Comparison of ENCODE assay signal across 18 mouse cellular contexts in genomic region chr4:62278081-62278480, GRCm38 (mm10). TPM values are rescaled to one million over a fixed set of nuclear protein-coding genes. Genes with fewer than 3 reads are reported as not detected.
DNase-seq lines count a peak whose midpoint lies in the region; ATAC-seq and TF ChIP-seq lines count a peak whose summit lies in the region.
"Had no signal": no experiment of that assay in that cellular context is flagged by ENCODE, and none has a peak within 500 bp of the region (broad histone marks: within the 10 kb centered on the region; RNA-seq: fewer than 3 reads in every experiment).

No protein-coding gene starts in this region.

- H3K4me2 ChIP-seq in hindbrain, embryonic 16.5 days (ENCODE audit: low read length): no peak overlapping the region
- no peak overlapping the region for H3K4me2 ChIP-seq in midbrain, postnatal 0 days (ENCODE audit: low read depth, low read length, poor library complexity, severe bottlenecking)
- no peak overlapping the region for H3K4me2 ChIP-seq in midbrain, embryonic 15.5 days
- H3K4me2 ChIP-seq: hindbrain, embryonic 12.5 days; limb, embryonic 13.5 days; midbrain, embryonic 12.5 days had no signal

- intact Hi-C loops in heart, adult 2 months (cut with DNase I): no loop called here

- WGBS in hindbrain, embryonic 10.5 days: 76% methylated on average over 4 of the region's 4 CpGs
- 57% methylated on average over 4 of the region's 4 CpGs for WGBS in hindbrain, embryonic 16.5 days
- 80% methylated on average over 4 of the region's 4 CpGs for WGBS in midbrain, postnatal 0 days
- 75% methylated on average over 4 of the region's 4 CpGs for WGBS in midbrain, embryonic 15.5 days
- 77% methylated on average over 4 of the region's 4 CpGs for WGBS in heart, adult 2 months

- no peak overlapping the region for H3K9ac ChIP-seq in hindbrain, embryonic 16.5 days (ENCODE audit: low read depth, low read length)
- no peak overlapping the region for H3K9ac ChIP-seq in midbrain, postnatal 0 days (replicated peaks; ENCODE audit: low read length, poor library complexity, severe bottlenecking)
- no peak overlapping the region for H3K9ac ChIP-seq in midbrain, embryonic 15.5 days
- no peak overlapping the region for H3K9ac ChIP-seq in heart, adult 2 months (ENCODE audit: low read depth, low read length)
- H3K9ac ChIP-seq: hindbrain, embryonic 12.5 days; limb, embryonic 13.5 days; midbrain, embryonic 12.5 days had no signal

- TF ChIP-seq CTCF in midbrain, postnatal 0 days (IDR thresholded peaks at IDR 0.05): 0 out of 2 replicates have a peak, but pooled peaks have one; percentile 3
- TF ChIP-seq CTCF in heart, adult 2 months (IDR thresholded peaks at IDR 0.05): no peak

- no peaks in the 10 kb centered on the region for H3K79me2 ChIP-seq in heart, adult 2 months (replicated peaks; ENCODE audit: control insufficient read depth, insufficient read depth, low read length)

- ATAC-seq in hindbrain, embryonic 16.5 days: no peak
- no peak for ATAC-seq in midbrain, postnatal 0 days (ENCODE audit: low FRiP score)
- no peak for ATAC-seq in midbrain, embryonic 15.5 days (replicated peaks)
- ATAC-seq in megakaryocyte, adult 5-6 weeks (ENCODE audit: poor library complexity, severe bottlenecking): no peak
- ATAC-seq: activated CD4-positive, CD25-positive, alpha-beta regulatory T cell, adult 4 months; forebrain, embryonic 14.5 days had no signal

- H3K4me3 ChIP-seq in hindbrain, embryonic 10.5 days: no peak overlapping the region
- H3K4me3 ChIP-seq in hindbrain, embryonic 16.5 days (ENCODE audit: low read length): no peak overlapping the region
- H3K4me3 ChIP-seq in midbrain, postnatal 0 days (ENCODE audit: low read depth, low read length): no peak overlapping the region
- H3K4me3 ChIP-seq in midbrain, embryonic 15.5 days: no peak overlapping the region
- H3K4me3 ChIP-seq in heart, adult 2 months: no peak overlapping the region
- H3K4me3 ChIP-seq: hindbrain, embryonic 12.5 days; limb, embryonic 13.5 days; midbrain, embryonic 12.5 days had no signal

- H3K36me3 ChIP-seq in hindbrain, embryonic 10.5 days: no peaks in the 10 kb centered on the region
- no peaks in the 10 kb centered on the region for H3K36me3 ChIP-seq in hindbrain, embryonic 16.5 days (ENCODE audit: control insufficient read depth, insufficient read depth, low read length)
- H3K36me3 ChIP-seq in midbrain, postnatal 0 days (ENCODE audit: insufficient read depth, low read length): no peaks in the 10 kb centered on the region
- no peaks in the 10 kb centered on the region for H3K36me3 ChIP-seq in midbrain, embryonic 15.5 days (replicated peaks)
- H3K36me3 ChIP-seq in heart, adult 2 months (ENCODE audit: control insufficient read depth, insufficient read depth, low read length): no peaks in the 10 kb centered on the region
- H3K36me3 ChIP-seq: hindbrain, embryonic 12.5 days; limb, embryonic 13.5 days; midbrain, embryonic 12.5 days had no signal

- TF ChIP-seq EP300 in heart, adult 2 months (IDR thresholded peaks at IDR 0.05; ENCODE audit: insufficient read depth, low read depth, low read length): no peak

- H3K27me3 ChIP-seq in hindbrain, embryonic 10.5 days (ENCODE audit: insufficient read depth, poor library complexity, severe bottlenecking): no peaks in the 10 kb centered on the region
- no peaks in the 10 kb centered on the region for H3K27me3 ChIP-seq in hindbrain, embryonic 16.5 days (replicated peaks; ENCODE audit: control insufficient read depth, insufficient read depth, low read length)
- no peaks in the 10 kb centered on the region for H3K27me3 ChIP-seq in midbrain, postnatal 0 days (ENCODE audit: insufficient read depth, low read length)
- H3K27me3 ChIP-seq in midbrain, embryonic 15.5 days (replicated peaks): no peaks in the 10 kb centered on the region
- H3K27me3 ChIP-seq in heart, adult 2 months (ENCODE audit: control insufficient read depth, insufficient read depth, low read length): no peaks in the 10 kb centered on the region
- H3K27me3 ChIP-seq: CH12.LX; hindbrain, embryonic 12.5 days; limb, embryonic 13.5 days; midbrain, embryonic 12.5 days had no signal

- H3K9me3 ChIP-seq in hindbrain, embryonic 10.5 days: no peaks in the 10 kb centered on the region
- H3K9me3 ChIP-seq in hindbrain, embryonic 16.5 days (ENCODE audit: control insufficient read depth, low read length): no peaks in the 10 kb centered on the region
- H3K9me3 ChIP-seq in midbrain, postnatal 0 days (ENCODE audit: low read length): no peaks in the 10 kb centered on the region
- H3K9me3 ChIP-seq in midbrain, embryonic 15.5 days: no peaks in the 10 kb centered on the region
- H3K9me3 ChIP-seq: hindbrain, embryonic 12.5 days; limb, embryonic 13.5 days; midbrain, embryonic 12.5 days had no signal

- DNase-seq in hindbrain, embryonic 10.5 days (ENCODE audit: low spot score): no peak
- no peak for DNase-seq in midbrain, postnatal 0 days (ENCODE audit: low spot score)
- DNase-seq in kidney, adult 8-10 months: peak; percentile 58
- DNase-seq in kidney, postnatal 36 days: peak; percentile 55 to 66
- DNase-seq in heart, adult 2 months: no peak
- DNase-seq: cerebellum, postnatal 10 days; embryo, embryonic 11 days; right cerebral cortex, postnatal 14 days had no signal

- H3K27ac ChIP-seq in hindbrain, embryonic 10.5 days: peak overlapping the region; percentile 29; the same call in 1 of the 2 replicates
- no peak overlapping the region for H3K27ac ChIP-seq in hindbrain, embryonic 16.5 days (ENCODE audit: low read depth, low read length)
- H3K27ac ChIP-seq in midbrain, postnatal 0 days (ENCODE audit: low read depth, low read length): no peak overlapping the region
- H3K27ac ChIP-seq in midbrain, embryonic 15.5 days: no peak overlapping the region
- H3K27ac ChIP-seq in heart, adult 2 months: no peak overlapping the region
- H3K27ac ChIP-seq: hindbrain, embryonic 12.5 days; limb, embryonic 13.5 days; midbrain, embryonic 12.5 days had no signal

- H3K4me1 ChIP-seq in hindbrain, embryonic 10.5 days (replicated peaks): peaks cover 30% of the 10 kb centered on the region
- H3K4me1 ChIP-seq in hindbrain, embryonic 16.5 days (ENCODE audit: control insufficient read depth, insufficient read depth, low read depth, low read length): peaks cover 4% of the 10 kb centered on the region; the same call in 1 of the 2 replicates
- H3K4me1 ChIP-seq in midbrain, postnatal 0 days (ENCODE audit: insufficient read depth, low read length): no peaks in the 10 kb centered on the region
- peaks cover 5% of the 10 kb centered on the region; the same call in 1 of the 2 replicates for H3K4me1 ChIP-seq in midbrain, embryonic 15.5 days
- peaks cover 4% of the 10 kb centered on the region for H3K4me1 ChIP-seq in heart, adult 2 months (ENCODE audit: control insufficient read depth, insufficient read depth, low read length)
- H3K4me1 ChIP-seq: limb, embryonic 13.5 days had no signal

- TF ChIP-seq POLR2A in heart, adult 2 months (IDR thresholded peaks at IDR 0.05; ENCODE audit: insufficient read depth, low read depth, low read length): no peak

RNA-seq across cellular contexts. Expression of gene Slc31a2, which starts 15.7 kb away (rescaled TPM):
- 15.1 and 15.4 TPM in 2 replicates for polyA plus RNA-seq in hindbrain, embryonic 10.5 days (2016; fragmentation: Nextera tagmentation; extraction: Ambion mirVana)
- polyA plus RNA-seq in hindbrain, embryonic 16.5 days (2015; fragmentation: Nextera tagmentation; extraction: Ambion mirVana): 17.7 and 18.2 TPM in 2 replicates
- 18.0 and 23.8 TPM in 2 replicates for total RNA-seq in midbrain, postnatal 0 days (2014; rRNA removed)
- 12.0 and 13.2 TPM in 2 replicates for polyA plus RNA-seq in midbrain, postnatal 0 days (2015; fragmentation: Nextera tagmentation; extraction: Ambion mirVana)
- polyA plus RNA-seq in midbrain, embryonic 15.5 days (2015; fragmentation: Nextera tagmentation; extraction: Ambion mirVana): 19.3 and 19.7 TPM in 2 replicates
- 10 to 100 TPM; 19.9 to 22.9 TPM for total RNA-seq in heart, adult 2 months (2021)
- 19.1 and 27.8 TPM in 2 replicates for polyA plus RNA-seq in heart, adult 2 months (2012; rRNA removed)
- 61.5 and 74.8 TPM in 2 replicates for total RNA-seq in megakaryocyte, adult 5-6 weeks (2015)
- total RNA-seq in megakaryocyte, adult 5-6 weeks (2017): 49.5 and 54.3 TPM in 2 replicates

RNA-seq across cellular contexts. Expression of gene Zfp37, which starts 47.2 kb away (rescaled TPM):
- 19.9 and 20.8 TPM in 2 replicates for polyA plus RNA-seq in hindbrain, embryonic 10.5 days (2016; fragmentation: Nextera tagmentation; extraction: Ambion mirVana)
- polyA plus RNA-seq in hindbrain, embryonic 16.5 days (2015; fragmentation: Nextera tagmentation; extraction: Ambion mirVana): 26.5 and 31.5 TPM in 2 replicates
- 25.1 and 30.3 TPM in 2 replicates for total RNA-seq in midbrain, postnatal 0 days (2014; rRNA removed)
- polyA plus RNA-seq in midbrain, postnatal 0 days (2015; fragmentation: Nextera tagmentation; extraction: Ambion mirVana): 18.9 and 20.5 TPM in 2 replicates
- 31.4 and 31.6 TPM in 2 replicates for polyA plus RNA-seq in midbrain, embryonic 15.5 days (2015; fragmentation: Nextera tagmentation; extraction: Ambion mirVana)
- 1 to 10 TPM; 1.5 to 2.0 TPM for total RNA-seq in heart, adult 2 months (2021)
- 0.25 and 0.88 TPM in 2 replicates for polyA plus RNA-seq in heart, adult 2 months (2012; rRNA removed)
- not detected in 2 replicates for total RNA-seq in megakaryocyte, adult 5-6 weeks (2015)
- not detected in 2 replicates for total RNA-seq in megakaryocyte, adult 5-6 weeks (2017)
- total RNA-seq: CH12.LX; granulocyte monocyte progenitor cell, adult 5-6 weeks had no signal
- polyA plus RNA-seq: activated CD4-positive, CD25-positive, alpha-beta regulatory T cell, adult 4 months had no signal

Comparison
In these comparisons a context has a peak if more than half of its experiments do, and no peak if none do; other contexts are left out.
1. DNase-seq: peak in kidney, adult 8-10 months (2 of 2) and kidney, postnatal 36 days (2 of 2); none in hindbrain, embryonic 10.5 days (single experiment), midbrain, postnatal 0 days (single experiment) and heart, adult 2 months (0 of 2).
2. RNA of gene Zfp37, which starts 47.2 kb away (polyA plus RNA-seq): 31.4 to 31.6 TPM in midbrain, embryonic 15.5 days, 26.5 to 31.5 TPM in hindbrain, embryonic 16.5 days, 18.9 to 20.5 TPM in midbrain, postnatal 0 days and 19.9 to 20.8 TPM in hindbrain, embryonic 10.5 days; 0.25 to 0.88 TPM in heart, adult 2 months; every median in the first group is over 10 times any median in the second.